Mouse (Mus musculus) bone marrow, adult 2 months (tissue): ENCODE results near the gene 2200002D01Rik. TPM values are rescaled to one million over a fixed set of nuclear protein-coding genes. Genes with fewer than 3 reads are reported as not detected.
"Not testable (repeated sequence)": the region's sequence is repeated elsewhere in the genome, so short reads cannot be mapped to it uniquely, and the experiment has no call there.

Experiments used
- H3K27ac ChIP-seq: fragments of 200-500 bp; 2 replicates; pipeline ENCODE4 v1.5.1; 2012; ENCODE audit warnings: low read depth, mild to moderate bottlenecking, control low read depth, inconsistent platforms, low read length; ENCODE audit not compliant: control insufficient read depth, poor library complexity, insufficient read depth
- H3K4me1 ChIP-seq: fragments of 200-500 bp; 2 replicates; pipeline ENCODE4 v1.6.1; 2011; ENCODE audit warnings: low read length; ENCODE audit not compliant: control insufficient read depth, insufficient read depth
- H3K4me3 ChIP-seq: fragments of 200-500 bp; replicated peaks from 2 replicates; pipeline ENCODE3; 2011; ENCODE audit warnings: mild to moderate bottlenecking, low read depth, low read length, control low read depth; ENCODE audit not compliant: control insufficient read depth
- CTCF ChIP-seq: fragments of 200-500 bp; IDR thresholded peaks from 2 replicates; pipeline ENCODE4 v1.5.1; 2011; ENCODE audit warnings: low read length, control low read depth; ENCODE audit not compliant: control insufficient read depth, insufficient read depth
- POLR2A ChIP-seq: fragments of 200-500 bp; IDR thresholded peaks from 2 replicates; pipeline ENCODE4 v1.6.1; 2011; ENCODE audit warnings: low read depth, mild to moderate bottlenecking, control low read depth, low read length, borderline replicate concordance; ENCODE audit not compliant: control insufficient read depth
- WGBS: fragments of 180-500 bp; shearing (Covaris S2); methylation state at CpG from one replicate; pipeline ENCODE4 v1.1.7; 2018; 5-methylcytosine and 5-hydroxymethylcytosine counted together
- polyA plus RNA-seq: library from polyadenylated mRNA; stranded (reverse); fragments of >200 nt; gene quantifications from 2 replicates; pipeline ENCODE4 v1.2.4, GENCODE M21; 2011; ENCODE audit warnings: low replicate concordance; ENCODE audit not compliant: missing spikeins, insufficient read depth, insufficient read length

The 2200002D01Rik gene
- polyA plus RNA-seq, 1 experiment, result 18.7 TPM

DNA sequence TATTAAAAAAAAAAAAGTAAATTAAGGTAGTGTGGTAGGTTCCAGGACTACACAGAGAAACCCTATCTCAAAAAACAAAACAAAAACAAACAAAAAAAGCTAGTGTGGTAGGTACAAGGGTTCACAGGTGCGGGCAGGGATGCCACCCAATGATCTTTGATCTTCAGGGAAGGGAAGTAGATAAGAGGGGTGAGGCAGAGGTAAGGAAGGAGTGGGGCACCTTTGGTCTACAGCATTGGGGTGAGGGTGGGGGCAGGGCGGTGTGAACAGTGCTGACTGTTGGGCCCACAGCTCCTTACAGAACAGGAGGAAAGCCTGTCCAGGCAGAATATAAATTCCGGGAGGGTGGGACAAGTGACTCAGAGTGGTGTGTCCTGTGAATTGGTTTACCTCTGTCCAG is 2.9 kb upstream of the 2200002D01Rik start:
- Histone ChIP-seq H3K4me1 (no peaks in the 10 kb centered on the region), H3K27ac (no peak overlapping the region), H3K4me3 (no peak overlapping the region)
- 69% methylated on average over 3 of the region's 3 CpGs for WGBS
- TF ChIP-seq POLR2A (no peak), CTCF (no peak)

- Histone ChIP-seq H3K4me3 (peak overlapping the region; percentile 14), H3K27ac (no peak overlapping the region), H3K4me1 (no peaks in the 10 kb centered on the region)
- 28% methylated on average over 19 of the region's 19 CpGs for WGBS
- no peak for TF ChIP-seq POLR2A
- no peak for TF ChIP-seq CTCF
Observed at GRCm38 (mm10) chr7:29247706-29248105, 560 bp downstream of the 2200002D01Rik start.

GRCm38 (mm10) chr7:29247314-29247700 is 959 bp downstream of the 2200002D01Rik start:
- WGBS, result 31% methylated on average over 16 of the region's 16 CpGs
- H3K4me3 ChIP-seq, result peak overlapping the region; percentile 14
- no peaks in the 10 kb centered on the region for H3K4me1 ChIP-seq
- no peak for TF ChIP-seq POLR2A
- peak; percentile 87 for TF ChIP-seq CTCF
- no peak overlapping the region for H3K27ac ChIP-seq

DNA sequence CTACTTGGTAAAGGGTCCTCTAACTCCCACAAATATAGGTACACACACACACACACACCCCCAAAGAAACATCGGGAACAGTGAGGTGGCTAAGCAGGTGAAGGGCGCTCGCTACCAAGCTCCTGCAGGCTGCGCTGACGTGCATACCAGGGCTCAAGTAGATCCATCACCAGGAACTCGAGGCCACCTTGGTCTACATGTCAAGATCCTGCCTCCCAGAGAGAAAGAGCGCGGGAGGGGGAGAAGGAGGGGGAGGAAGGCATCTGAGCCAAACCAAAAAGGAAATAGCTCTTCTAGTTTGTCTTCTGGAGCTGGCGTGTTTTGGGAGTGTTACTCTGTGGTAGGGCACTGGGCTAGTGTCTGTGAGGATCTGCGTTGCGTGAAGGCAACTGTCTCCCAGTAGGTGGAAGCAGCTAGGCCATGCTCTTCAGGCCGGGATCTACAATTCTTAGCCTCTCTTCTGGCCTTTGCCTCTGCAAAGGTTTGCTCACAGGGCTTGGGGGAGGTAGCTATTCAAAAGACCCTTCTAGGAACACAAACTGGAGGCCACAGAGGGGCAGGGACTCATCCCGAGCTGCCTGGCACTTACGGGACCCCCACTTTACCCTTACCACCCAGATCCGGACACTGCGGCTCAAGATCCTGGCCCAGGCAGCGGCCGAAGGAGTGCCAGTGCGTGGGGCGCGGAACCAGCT is 1.5 kb downstream of the 2200002D01Rik start:
- no peak overlapping the region for H3K27ac ChIP-seq
- no peaks in the 10 kb centered on the region for H3K4me1 ChIP-seq
- 86% methylated on average over 21 of the region's 21 CpGs for WGBS
- no peak overlapping the region for H3K4me3 ChIP-seq
- no peak for TF ChIP-seq CTCF
- no peak for TF ChIP-seq POLR2A

DNA sequence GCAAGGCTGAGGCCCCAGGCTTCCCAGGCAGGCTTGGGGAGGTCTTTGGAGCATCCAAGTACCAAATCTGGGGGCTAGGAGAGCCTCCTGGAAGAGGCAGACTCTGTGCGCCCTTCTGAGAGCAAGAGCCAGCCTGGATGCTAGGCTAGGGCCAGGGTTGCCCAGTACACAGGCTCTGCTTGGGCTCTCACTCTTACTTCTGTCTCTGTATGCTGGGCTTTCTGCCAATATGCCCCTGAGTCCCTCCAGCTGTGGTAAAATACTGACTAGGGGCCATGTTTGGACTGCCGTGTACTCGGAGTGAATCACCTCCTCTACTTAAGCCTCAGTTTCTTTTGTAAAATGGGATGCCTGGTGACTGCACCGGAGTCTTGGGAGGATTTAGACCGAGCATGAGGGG is 2.3 kb downstream of the 2200002D01Rik start:
- Histone ChIP-seq H3K4me1 (no peaks in the 10 kb centered on the region), H3K4me3 (no peak overlapping the region), H3K27ac (no peak overlapping the region)
- TF ChIP-seq POLR2A, result no peak
- TF ChIP-seq CTCF, result no peak
- WGBS, result 83% methylated on average over 5 of the region's 5 CpGs

DNA sequence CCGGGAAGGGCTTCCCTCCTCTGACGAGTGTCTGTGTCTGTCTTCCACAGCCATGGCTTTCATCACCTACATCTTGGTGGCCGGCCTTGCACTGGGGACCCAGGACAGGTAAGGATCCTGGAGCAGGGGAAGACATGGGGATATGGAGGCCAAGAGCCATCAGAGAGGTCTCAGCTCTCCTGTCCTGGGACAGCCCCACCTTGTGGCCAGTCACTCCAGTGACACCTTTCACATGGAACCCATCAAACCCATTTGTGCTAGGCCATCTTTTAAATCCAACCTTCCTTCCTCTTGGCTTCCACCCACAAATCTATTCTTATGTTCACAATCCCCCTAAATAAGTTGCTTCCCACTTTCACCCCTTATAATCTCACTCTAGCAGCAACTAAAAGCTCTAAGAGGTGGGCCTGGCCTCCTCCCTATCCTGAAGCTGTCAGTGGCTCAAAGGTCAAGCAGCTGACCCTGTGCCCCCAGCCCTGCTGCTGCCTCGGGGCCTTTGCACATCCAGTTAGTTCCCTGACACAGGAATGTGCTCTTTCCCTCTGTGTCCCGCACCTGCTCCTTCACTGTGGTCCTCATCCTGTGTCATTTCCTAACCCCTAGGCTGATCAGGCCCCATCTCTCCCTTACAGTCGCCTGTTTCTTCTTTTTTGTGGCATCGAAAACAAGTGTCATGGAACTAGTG is 3.4 kb downstream of the 2200002D01Rik start:
- TF ChIP-seq POLR2A (no peak), CTCF (peak; percentile 80)
- WGBS, result 83% methylated on average over 7 of the region's 7 CpGs
- no peak overlapping the region for H3K27ac ChIP-seq
- no peak overlapping the region for H3K4me3 ChIP-seq
- no peaks in the 10 kb centered on the region for H3K4me1 ChIP-seq

DNA sequence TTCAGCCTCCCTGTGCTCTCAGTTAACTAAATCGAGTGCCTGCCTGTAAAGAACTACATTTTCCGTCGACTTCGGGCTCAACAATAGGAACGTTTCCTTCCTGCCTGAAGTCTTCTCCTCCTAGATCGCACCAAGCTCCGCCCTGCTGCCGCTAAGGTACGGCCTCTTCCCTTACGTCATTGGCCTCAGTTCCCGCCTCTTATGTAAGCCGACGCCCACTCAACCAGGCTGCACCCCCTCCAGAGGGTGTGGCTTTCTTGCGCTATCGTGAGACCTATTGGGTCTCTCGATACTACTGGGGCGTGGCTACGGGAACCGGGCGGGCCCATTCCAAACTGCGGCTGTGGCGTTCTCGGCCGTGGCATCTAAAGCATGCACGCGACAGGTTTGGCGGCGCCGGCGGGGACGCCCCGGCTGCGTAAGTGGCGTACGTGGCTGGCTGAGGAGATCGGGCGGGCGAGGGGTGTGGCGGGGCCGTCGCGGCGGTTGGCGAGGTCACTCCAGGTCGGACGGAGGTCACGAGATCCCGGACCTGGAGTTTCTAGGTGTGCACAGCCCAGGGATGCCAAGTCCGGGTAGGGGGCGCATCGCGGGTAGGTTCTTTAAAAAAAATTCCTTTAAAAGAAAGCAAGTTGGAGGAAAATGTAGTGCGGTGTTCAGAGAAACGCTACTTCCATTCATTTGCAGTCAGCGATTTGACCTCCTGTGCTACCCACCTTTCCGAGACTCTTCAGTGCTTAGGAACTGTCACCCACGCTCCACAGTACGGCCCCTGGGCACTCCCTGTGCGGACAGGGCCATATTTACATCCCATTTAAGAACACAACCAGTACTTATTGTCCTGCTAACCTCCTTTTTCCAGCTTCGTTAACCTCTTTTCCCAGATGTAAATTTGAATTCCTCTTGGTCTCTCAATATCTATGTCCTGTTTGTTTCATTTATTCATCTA is 10.0 kb downstream of the 2200002D01Rik start, which contains the start of gene Yif1b:
Gene Yif1b, plus strand, starts transcription at position 311 of the 949 bp plus-strand sequence.
- H3K4me1 ChIP-seq, result no peaks in the 10 kb centered on the region
- H3K27ac ChIP-seq, result peak within 1 kb of the TSS; percentile 34
- under 1% methylated on average over 60 of the region's 60 CpGs for WGBS
- TF ChIP-seq CTCF (no peak), POLR2A (peak; percentile 53)
- H3K4me3 ChIP-seq, result peak within 1 kb of the TSS; percentile 69

DNA sequence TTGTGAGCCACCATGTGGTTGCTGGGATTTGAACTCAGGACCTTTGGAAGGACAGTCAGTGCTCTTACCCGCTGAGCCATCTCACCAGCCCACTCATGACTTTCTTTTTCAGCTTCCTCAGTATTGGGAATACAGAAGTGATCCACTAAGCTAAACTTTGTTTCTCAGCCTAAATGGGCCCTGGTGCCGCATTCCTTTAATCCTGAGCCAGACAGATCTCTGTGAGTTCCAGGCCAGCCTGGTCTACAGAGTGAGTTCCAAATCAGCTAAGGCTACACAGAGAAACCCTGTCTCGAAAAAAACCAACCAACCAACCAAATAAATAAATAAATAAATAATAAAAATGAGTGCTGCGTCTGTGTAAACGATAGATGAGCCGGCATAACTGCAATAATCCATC is 10.7 kb downstream of the 2200002D01Rik start:
- Histone ChIP-seq H3K27ac (peak overlapping the region; percentile 32; the same call in 1 of the 2 replicates), H3K4me3 (peak overlapping the region; percentile 42)
- H3K4me1 ChIP-seq, result not testable (repeated sequence)
- WGBS, result 20% methylated on average over 6 of the region's 6 CpGs
